Mouse (Mus musculus) neural tube, embryonic 15.5 days (tissue): ENCODE data around the gene Opa3. TPM values are rescaled to one million over a fixed set of nuclear protein-coding genes. Genes with fewer than 3 reads are reported as not detected.

ENCODE experiments used
- ATAC-seq: fragments of 200-750 bp; cut with Nextera tagmentation; 2 replicates; pipeline ENCODE4 v1.8.0; 2017; ENCODE audit warnings: mild to moderate bottlenecking, moderate TSS enrichment, moderate library complexity; ENCODE audit not compliant: low FRiP score
- H3K27ac ChIP-seq: fragments of 300-500 bp; sonication (generic); replicated peaks from 2 replicates; pipeline ENCODE4 v1.5.1; 2015; ENCODE audit warnings: mild to moderate bottlenecking, inconsistent platforms
- H3K27me3 ChIP-seq: fragments of 300-500 bp; sonication (generic); replicated peaks from 2 replicates; pipeline ENCODE4 v1.6.1; 2015; ENCODE audit warnings: inconsistent platforms
- H3K36me3 ChIP-seq: fragments of 300-500 bp; sonication (generic); 2 replicates; pipeline ENCODE4 v1.6.1; 2015; ENCODE audit warnings: inconsistent platforms
- H3K4me1 ChIP-seq: fragments of 300-500 bp; sonication (generic); 2 replicates; pipeline ENCODE4 v1.6.1; 2015; ENCODE audit warnings: inconsistent platforms
- H3K4me2 ChIP-seq: fragments of 300-500 bp; sonication (generic); 2 replicates; pipeline ENCODE4 v1.6.1; 2015; ENCODE audit warnings: inconsistent platforms, mild to moderate bottlenecking, moderate library complexity
- H3K4me3 ChIP-seq: fragments of 300-500 bp; sonication (generic); replicated peaks from 2 replicates; pipeline ENCODE4 v1.5.1; 2015; ENCODE audit warnings: mild to moderate bottlenecking, inconsistent platforms
- H3K9ac ChIP-seq: fragments of 300-500 bp; sonication (generic); replicated peaks from 2 replicates; pipeline ENCODE4 v1.6.1; 2015; ENCODE audit warnings: mild to moderate bottlenecking, inconsistent platforms
- H3K9me3 ChIP-seq: fragments of 300-500 bp; sonication (generic); replicated peaks from 2 replicates; pipeline ENCODE4 v1.6.1; 2016; ENCODE audit warnings: inconsistent platforms
- WGBS: fragments of 180-500 bp; shearing (Covaris S2); methylation state at CpG from one replicate; pipeline ENCODE4 v1.1.7; 2015; ENCODE audit warnings: mixed read lengths; 5-methylcytosine and 5-hydroxymethylcytosine counted together
- polyA plus RNA-seq: library from polyadenylated mRNA; unstranded; fragments of >200 nt; fragmentation: Nextera tagmentation; extraction: Ambion mirVana; gene quantifications from 2 replicates; pipeline ENCODE4 v1.2.1, GENCODE M21; 2015

Gene Opa3
- polyA plus RNA-seq: 37.8 and 37.9 TPM in 2 replicates

DNA sequence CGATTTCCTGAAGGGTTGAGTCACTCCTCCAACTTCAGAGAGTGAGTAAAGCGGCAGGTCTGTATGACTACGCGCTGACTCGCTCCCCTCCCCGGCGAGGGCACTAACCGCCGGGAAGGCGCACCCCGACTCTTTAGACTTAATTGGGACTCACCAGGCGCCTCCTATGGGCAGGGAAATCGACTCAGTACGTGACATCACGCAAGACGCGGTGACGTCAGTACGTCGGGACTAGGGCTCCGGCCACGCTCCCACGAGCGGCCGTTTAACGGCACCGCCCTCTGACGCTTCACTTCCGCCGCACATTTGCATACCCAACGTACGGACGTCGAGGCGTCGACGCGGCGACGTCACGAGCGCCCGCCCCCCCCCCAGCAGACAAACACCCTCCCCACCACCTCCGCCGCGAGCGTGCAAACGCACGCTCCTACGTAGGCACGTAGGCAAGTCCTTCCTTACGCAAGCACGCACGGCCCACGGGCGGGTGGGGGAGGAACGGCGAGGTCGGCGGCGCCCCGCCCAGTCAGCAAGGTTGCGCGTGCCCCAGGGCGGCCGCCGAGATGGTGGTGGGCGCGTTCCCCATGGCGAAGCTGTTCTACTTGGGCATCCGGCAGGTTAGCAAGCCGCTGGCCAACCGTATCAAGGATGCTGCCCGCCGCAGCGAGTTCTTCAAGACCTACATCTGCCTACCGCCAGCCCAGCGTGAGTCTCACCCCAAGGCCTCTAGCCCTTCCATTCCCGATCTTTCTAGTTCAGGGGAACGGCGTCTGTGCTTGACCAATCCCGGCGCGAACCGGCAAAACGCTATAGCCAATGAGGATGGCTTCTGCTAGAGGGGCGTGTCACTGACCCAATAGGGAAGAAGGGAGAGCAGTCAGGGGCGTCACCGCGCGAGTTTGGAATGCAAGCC is at the start of gene Opa3:
Opa3 (plus strand) TSS at position 452 of the 910 bp plus-strand sequence.
- Histone ChIP-seq H3K4me1 (peaks cover 28% of the 10 kb centered on the region), H3K27me3 (no peaks in the 10 kb centered on the region), H3K4me3 (peak within 1 kb of the TSS; percentile 61), H3K9ac (peak within 1 kb of the TSS; percentile 80), H3K4me2 (peak within 1 kb of the TSS; percentile 90), H3K27ac (peak within 1 kb of the TSS; percentile 100), H3K36me3 (peaks cover 3% of the 10 kb centered on the region; the same call in 1 of the 2 replicates), H3K9me3 (no peaks in the 10 kb centered on the region)
- WGBS: under 1% methylated on average over 91 of the region's 91 CpGs
- ATAC-seq: peak; percentile 96

DNA sequence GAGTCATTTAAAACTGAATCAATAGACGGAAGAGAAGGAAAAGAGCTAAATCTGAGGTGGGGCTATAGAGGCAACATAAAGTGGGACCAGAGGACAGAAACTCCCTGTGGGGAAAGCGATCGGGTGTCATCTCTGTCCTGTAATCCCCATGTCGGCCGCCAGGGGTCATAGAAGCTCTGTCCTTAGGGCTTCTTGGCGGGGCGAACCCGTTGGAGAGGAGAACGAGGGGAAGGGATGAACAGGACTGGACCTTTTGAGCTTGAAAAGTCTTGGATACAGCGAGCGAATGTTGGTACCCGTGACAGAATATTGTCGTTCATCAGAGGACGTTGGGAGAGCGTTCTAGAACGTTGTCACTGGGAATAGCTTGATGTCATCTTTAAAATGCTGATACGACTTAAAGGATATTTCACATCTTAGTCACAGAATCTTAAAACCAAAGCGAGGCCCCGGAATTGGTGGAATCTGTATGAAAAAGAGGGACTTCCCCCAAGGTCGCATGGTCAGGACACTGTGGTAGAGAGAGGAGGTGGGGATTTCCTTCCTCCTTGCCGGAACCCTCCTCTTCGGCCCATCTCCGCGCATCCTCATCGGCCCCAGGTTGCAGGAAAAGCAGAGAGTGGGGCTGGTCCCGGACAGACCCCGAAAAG is 49.6 kb upstream of the Opa3 start:
- peaks cover 18% of the 10 kb centered on the region; the same call in 1 of the 2 replicates for H3K36me3 ChIP-seq
- WGBS: 5% methylated on average over 27 of the region's 27 CpGs
- peak overlapping the region; percentile 79 for H3K4me2 ChIP-seq
- ATAC-seq: no peak
- peak overlapping the region; percentile 70 for H3K4me3 ChIP-seq
- peaks cover 51% of the 10 kb centered on the region for H3K4me1 ChIP-seq
- H3K27me3 ChIP-seq: peaks cover 33% of the 10 kb centered on the region
- H3K27ac ChIP-seq: no peak overlapping the region
- no peak overlapping the region; the same call in 1 of the 2 replicates for H3K9ac ChIP-seq
- no peaks in the 10 kb centered on the region for H3K9me3 ChIP-seq

DNA sequence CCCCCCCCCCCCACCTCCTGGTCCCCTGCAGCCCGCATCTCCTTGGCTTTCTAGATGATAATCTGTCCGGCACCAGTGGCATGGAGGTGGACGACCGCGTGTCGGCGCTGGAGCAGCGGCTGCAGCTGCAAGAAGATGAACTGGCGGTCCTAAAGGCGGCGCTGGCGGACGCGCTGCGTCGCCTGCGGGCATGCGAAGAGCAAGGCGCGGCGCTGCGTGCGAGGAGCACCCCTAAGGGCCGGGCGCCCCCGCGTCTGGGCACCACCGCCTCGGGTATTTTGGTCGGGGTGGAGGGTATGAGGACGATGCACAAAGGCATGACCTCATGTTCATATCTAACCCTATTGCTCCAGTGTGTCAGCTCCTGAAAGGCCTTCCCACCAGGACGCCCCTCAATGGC is 49.0 kb upstream of the Opa3 start:
- Histone ChIP-seq H3K27me3 (peaks cover 33% of the 10 kb centered on the region), H3K4me2 (peak overlapping the region; percentile 79), H3K4me1 (peaks cover 50% of the 10 kb centered on the region), H3K4me3 (peak overlapping the region; percentile 70), H3K36me3 (peaks cover 18% of the 10 kb centered on the region; the same call in 1 of the 2 replicates), H3K9ac (peak overlapping the region; percentile 29; the same call in 1 of the 2 replicates), H3K9me3 (no peaks in the 10 kb centered on the region), H3K27ac (no peak overlapping the region)
- ATAC-seq: no peak
- WGBS: under 1% methylated on average over 31 of the region's 32 CpGs

DNA sequence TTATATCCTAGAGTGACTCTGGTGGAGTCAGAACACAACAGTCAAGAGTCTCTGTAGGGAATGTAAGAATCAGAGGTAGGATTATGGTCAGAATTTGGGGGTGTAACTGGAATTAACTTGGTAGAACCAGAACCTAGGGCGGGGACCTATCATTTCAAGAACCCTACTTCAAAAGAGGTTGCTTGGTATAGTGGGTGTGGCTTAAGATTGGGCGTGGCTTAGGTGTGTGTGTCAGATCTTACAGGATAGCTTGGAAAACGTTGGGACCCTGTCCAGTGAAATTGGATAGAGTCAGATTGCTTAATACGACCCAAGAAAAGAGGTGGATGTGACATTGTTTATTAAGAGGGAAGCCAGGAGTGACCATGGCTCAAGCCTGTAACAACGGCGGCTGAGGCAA is 48.2 kb upstream of the Opa3 start:
- peak overlapping the region; percentile 79 for H3K4me2 ChIP-seq
- no peak for ATAC-seq
- H3K4me1 ChIP-seq: peaks cover 57% of the 10 kb centered on the region
- H3K4me3 ChIP-seq: peak overlapping the region; percentile 70
- no peaks in the 10 kb centered on the region for H3K9me3 ChIP-seq
- peaks cover 18% of the 10 kb centered on the region; the same call in 1 of the 2 replicates for H3K36me3 ChIP-seq
- peaks cover 33% of the 10 kb centered on the region for H3K27me3 ChIP-seq
- H3K9ac ChIP-seq: no peak overlapping the region
- 47% methylated on average over 6 of the region's 6 CpGs for WGBS
- H3K27ac ChIP-seq: no peak overlapping the region

DNA sequence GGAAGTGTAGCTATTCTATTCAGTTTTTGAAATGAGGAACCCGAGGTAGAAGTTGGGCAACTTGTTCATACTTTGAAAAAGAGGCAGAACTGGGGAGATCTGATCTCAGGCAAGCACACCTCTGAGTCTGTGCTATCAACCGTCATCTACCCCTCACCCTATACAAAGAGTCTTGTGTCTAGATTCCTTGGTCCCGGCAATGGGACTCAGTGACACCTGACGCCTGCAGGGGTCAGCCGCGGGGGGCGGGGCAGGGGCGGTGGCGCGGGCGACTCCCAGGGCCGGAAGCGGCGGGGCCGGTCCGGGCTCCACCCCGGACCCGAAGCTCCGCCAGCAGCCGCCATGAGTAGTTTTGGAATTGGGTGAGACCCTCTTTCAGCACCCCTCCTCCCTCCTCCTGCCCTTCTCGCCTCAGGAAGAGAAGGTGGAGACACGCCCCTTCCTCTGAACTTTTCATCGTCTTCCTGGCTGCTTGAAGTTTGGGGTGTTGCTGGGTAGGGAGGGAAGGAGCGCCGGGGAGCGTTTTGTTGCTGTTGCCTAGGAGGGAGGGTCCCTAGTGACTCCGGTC is 47.2 kb upstream of the Opa3 start:
- WGBS: 4% methylated on average over 27 of the region's 27 CpGs
- H3K4me2 ChIP-seq: peak overlapping the region; percentile 52
- H3K27me3 ChIP-seq: peaks cover 33% of the 10 kb centered on the region
- H3K27ac ChIP-seq: no peak overlapping the region
- no peaks in the 10 kb centered on the region for H3K9me3 ChIP-seq
- H3K4me3 ChIP-seq: peak overlapping the region; percentile 37
- H3K4me1 ChIP-seq: peaks cover 62% of the 10 kb centered on the region
- ATAC-seq: no peak
- 0 out of 2 replicates have a peak overlapping the region, but pooled peaks have one; percentile 28 for H3K9ac ChIP-seq
- peaks cover 21% of the 10 kb centered on the region for H3K36me3 ChIP-seq

DNA sequence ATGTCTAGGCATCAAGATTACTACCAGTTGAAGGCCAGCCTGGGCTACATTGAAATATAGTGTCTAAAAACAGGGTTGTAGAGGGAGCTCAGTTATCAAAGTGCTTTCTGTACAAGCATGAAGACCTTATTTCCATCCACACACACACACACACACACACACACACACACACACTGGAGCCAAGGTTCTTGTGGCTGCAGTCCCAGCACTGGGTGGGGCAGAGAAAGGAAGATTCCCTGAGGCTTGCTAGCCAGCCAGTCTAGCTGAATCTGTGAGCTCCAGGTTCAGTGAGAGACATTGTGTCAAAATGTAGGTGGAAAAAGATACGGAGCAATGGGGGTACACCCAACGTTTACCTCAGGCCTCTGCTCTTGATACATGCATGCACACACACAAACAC is 43.9 kb upstream of the Opa3 start:
- Histone ChIP-seq H3K4me1 (peaks cover 32% of the 10 kb centered on the region), H3K9ac (no peak overlapping the region), H3K27me3 (peaks cover 15% of the 10 kb centered on the region), H3K4me2 (no peak overlapping the region), H3K4me3 (no peak overlapping the region), H3K27ac (peak overlapping the region; percentile 57; the same call in 1 of the 2 replicates), H3K9me3 (no peaks in the 10 kb centered on the region), H3K36me3 (peaks cover 47% of the 10 kb centered on the region)
- WGBS: 68% methylated on average over 2 of the region's 2 CpGs
- no peak for ATAC-seq

DNA sequence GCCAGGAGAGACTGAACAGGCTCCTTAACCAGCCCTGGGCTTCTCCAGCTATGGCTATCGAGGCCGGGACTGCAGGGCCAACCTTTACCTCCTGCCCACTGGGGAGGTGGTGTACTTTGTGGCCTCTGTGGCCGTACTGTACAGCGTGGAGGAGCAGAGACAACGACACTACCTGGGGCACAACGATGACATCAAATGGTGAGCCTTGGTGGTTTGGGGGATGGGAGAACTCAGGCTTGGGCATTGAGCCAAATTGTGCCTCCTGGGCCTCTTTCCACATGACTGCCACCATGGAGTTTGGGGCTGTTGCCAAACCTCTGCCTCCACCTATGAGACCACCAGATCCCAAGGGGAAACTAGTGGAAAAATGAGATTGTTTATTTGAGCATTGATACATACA is 43.4 kb upstream of the Opa3 start:
- ATAC-seq: peak; percentile 32; the same call in 1 of the 2 replicates
- H3K27me3 ChIP-seq: peaks cover 10% of the 10 kb centered on the region
- WGBS: 45% methylated on average over 6 of the region's 6 CpGs
- H3K9ac ChIP-seq: no peak overlapping the region
- peaks cover 45% of the 10 kb centered on the region for H3K36me3 ChIP-seq
- H3K27ac ChIP-seq: peak overlapping the region; percentile 57; the same call in 1 of the 2 replicates
- H3K4me2 ChIP-seq: no peak overlapping the region
- H3K4me1 ChIP-seq: peaks cover 27% of the 10 kb centered on the region
- H3K9me3 ChIP-seq: no peaks in the 10 kb centered on the region
- no peak overlapping the region for H3K4me3 ChIP-seq

DNA sequence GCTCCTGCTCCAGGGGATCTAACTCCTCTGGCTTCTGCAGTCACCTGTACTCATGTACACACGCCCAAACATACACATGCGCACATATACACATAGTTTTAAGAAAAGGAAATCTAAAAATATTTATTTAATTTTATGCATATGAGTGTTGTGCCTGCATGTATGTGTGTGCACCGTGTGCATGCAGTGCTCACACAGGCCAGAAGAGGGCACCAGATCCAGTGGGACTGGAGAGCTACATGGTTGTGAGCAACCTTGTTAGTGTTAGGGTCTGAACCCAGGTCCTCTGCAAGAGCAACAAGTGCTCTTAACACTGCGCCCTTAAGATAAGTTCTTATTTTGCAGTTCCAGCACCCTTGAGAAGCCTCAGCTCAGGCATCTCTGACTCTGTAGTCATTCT is 33.5 kb upstream of the Opa3 start:
- Histone ChIP-seq H3K9ac (no peak overlapping the region), H3K9me3 (no peaks in the 10 kb centered on the region), H3K4me2 (no peak overlapping the region), H3K36me3 (peaks cover 74% of the 10 kb centered on the region), H3K4me1 (no peaks in the 10 kb centered on the region), H3K27ac (no peak overlapping the region), H3K4me3 (no peak overlapping the region), H3K27me3 (no peaks in the 10 kb centered on the region)
- 96% methylated on average over 4 of the region's 4 CpGs for WGBS
- no peak for ATAC-seq

DNA sequence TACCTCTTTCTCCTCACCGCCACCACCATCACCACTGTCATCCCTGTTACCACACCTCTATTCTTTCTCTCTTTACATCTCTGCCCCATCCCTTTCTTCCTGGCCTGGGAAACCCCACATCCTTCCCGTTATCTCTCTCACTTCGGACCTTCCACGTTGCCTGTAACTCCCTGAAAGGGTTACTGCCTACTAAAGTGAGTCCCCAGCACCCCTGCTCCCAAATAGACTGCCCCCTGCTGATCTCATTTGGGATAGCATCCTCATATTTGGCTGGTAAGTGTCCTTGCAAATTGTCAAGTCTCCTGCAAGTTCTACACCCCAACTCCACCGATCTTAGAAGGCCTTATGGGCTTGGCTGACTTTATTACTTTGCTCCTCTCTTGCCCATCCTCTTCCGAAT is 31.5 kb upstream of the Opa3 start:
- 68% methylated on average over 6 of the region's 6 CpGs for WGBS
- Histone ChIP-seq H3K36me3 (peaks cover 71% of the 10 kb centered on the region), H3K4me1 (no peaks in the 10 kb centered on the region)

DNA sequence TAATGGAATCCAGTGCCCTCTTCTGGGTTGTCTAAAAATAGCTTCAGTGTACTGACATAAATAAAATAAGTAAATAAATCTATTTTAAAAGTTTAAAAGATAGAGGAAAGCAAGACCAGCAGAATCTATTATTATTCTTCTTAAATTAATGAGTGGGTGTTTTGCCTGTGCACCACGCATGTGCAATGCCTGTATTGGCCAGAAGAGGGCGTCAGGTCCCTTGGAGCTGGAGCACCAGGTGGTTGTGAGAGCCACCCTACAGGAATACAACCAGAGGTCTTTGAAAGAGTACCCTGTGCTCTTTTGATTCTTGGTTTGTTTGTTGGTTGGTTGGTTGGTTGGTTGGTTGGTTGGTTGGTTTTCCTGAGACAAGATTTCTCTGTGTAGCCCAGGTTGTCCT is 30.1 kb upstream of the Opa3 start:
- Histone ChIP-seq H3K9ac (no peak overlapping the region), H3K4me3 (no peak overlapping the region), H3K36me3 (peaks cover 71% of the 10 kb centered on the region), H3K4me1 (no peaks in the 10 kb centered on the region), H3K27ac (no peak overlapping the region), H3K4me2 (no peak overlapping the region), H3K27me3 (no peaks in the 10 kb centered on the region), H3K9me3 (no peaks in the 10 kb centered on the region)
- ATAC-seq: no peak
- WGBS: 35% methylated on average over 2 of the region's 2 CpGs

More for the DNA sequence above, 31.5 kb upstream of the Opa3 start:
- no peak overlapping the region for H3K4me2 ChIP-seq
- H3K27me3 ChIP-seq: no peaks in the 10 kb centered on the region
- no peak overlapping the region for H3K4me3 ChIP-seq
- no peak overlapping the region for H3K27ac ChIP-seq
- H3K9me3 ChIP-seq: no peaks in the 10 kb centered on the region
- H3K9ac ChIP-seq: no peak overlapping the region
- no peak for ATAC-seq

DNA sequence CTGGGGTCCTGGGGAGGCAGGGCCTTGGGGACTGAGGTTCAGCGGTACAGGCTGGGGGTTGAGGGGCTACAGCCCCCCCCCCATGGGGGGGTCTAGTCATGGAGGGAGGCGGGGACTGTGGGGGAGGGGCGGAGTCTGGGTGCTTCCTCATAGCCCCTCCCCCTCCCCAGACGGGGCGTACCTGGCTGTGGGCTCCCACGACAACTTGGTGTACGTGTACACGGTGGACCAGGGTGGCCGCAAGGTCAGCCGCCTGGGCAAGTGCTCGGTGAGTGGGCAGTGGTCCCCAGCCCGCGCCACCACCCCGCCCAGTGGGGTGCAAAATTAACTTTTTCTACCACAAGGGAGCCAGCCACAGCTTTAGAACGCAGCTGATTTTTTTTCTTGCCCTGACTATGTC is 26.5 kb upstream of the Opa3 start:
- Histone ChIP-seq H3K4me2 (no peak overlapping the region), H3K4me1 (no peaks in the 10 kb centered on the region), H3K4me3 (no peak overlapping the region), H3K9ac (no peak overlapping the region), H3K36me3 (peaks cover 68% of the 10 kb centered on the region), H3K27me3 (no peaks in the 10 kb centered on the region), H3K27ac (no peak overlapping the region), H3K9me3 (no peaks in the 10 kb centered on the region)
- no peak for ATAC-seq
- WGBS: 71% methylated on average over 12 of the region's 15 CpGs
